Mouse (Mus musculus) embryo, embryonic 10 days (tissue): Measurements from ENCODE around the gene Adgrg4.
A peak's percentile ranks its signal among the peaks of the same experiment; 100 is the strongest.

Experiments used
- DNase-seq: peaks from one replicate; pipeline ENCODE4 v3.0.0-alpha.2; 2015; ENCODE audit warnings: low spot score

The Adgrg4 gene

GRCm38 (mm10) chrX:56869863-56870262 lies at the start of gene Adgrg4:
Gene Adgrg4 (plus strand): TSS chrX:56870163.
- DNase-seq: no peak

GRCm38 (mm10) chrX:56821765-56822603 lies 48.0 kb upstream of the Adgrg4 start, which contains the start of gene Map7d3:
Gene Map7d3 (minus strand): TSS chrX:56822326.
- peak; percentile 16 for DNase-seq

GRCm38 (mm10) chrX:56827492-56827891 lies 42.5 kb upstream of the Adgrg4 start:
- DNase-seq: no peak

- no peak for DNase-seq
Measured at GRCm38 (mm10) chrX:56835842-56836241, 34.1 kb upstream of the Adgrg4 start.

- DNase-seq: peak; percentile 53
Measured at GRCm38 (mm10) chrX:56839369-56839768, 30.6 kb upstream of the Adgrg4 start.

GRCm38 (mm10) chrX:56841255-56841654 lies 28.7 kb upstream of the Adgrg4 start:
- no peak for DNase-seq

GRCm38 (mm10) chrX:57012891-57013290 lies 142.9 kb downstream of the Adgrg4 start:
- no peak for DNase-seq

GRCm38 (mm10) chrX:57042774-57043173 lies 172.8 kb downstream of the Adgrg4 start, which contains the start of gene Brs3:
Gene Brs3 (plus strand): TSS chrX:57043074.
- DNase-seq: no peak

- DNase-seq: no peak
Measured at GRCm38 (mm10) chrX:57043869-57044268, 173.9 kb downstream of the Adgrg4 start.
